Mouse (Mus musculus): ENCODE results near the gene Zcchc14. TPM values are rescaled to one million over a fixed set of nuclear protein-coding genes. Genes with fewer than 3 reads are reported as not detected.
"Not testable (repeated sequence)": the region's sequence is repeated elsewhere in the genome, so short reads cannot be mapped to it uniquely, and the experiment has no call there.

Gene Zcchc14
- polyA plus RNA-seq, 1 experiment from 2014 or later = 7.9 TPM

GRCm38 (mm10) chr8:121673153-121673552 is 20.5 kb upstream of the Zcchc14 start:
- no peak overlapping the region for H3K4me3 ChIP-seq (ENCODE audit: low read length)
- H3K4me1 ChIP-seq (ENCODE audit: control insufficient read depth, insufficient read depth, low read length) = peaks cover 9% of the 10 kb centered on the region; the same call in 1 of the 2 replicates
- 23% methylated on average over 4 of the region's 4 CpGs for WGBS
- no peaks in the 10 kb centered on the region for H3K27me3 ChIP-seq (ENCODE audit: control insufficient read depth, insufficient read depth, low read length)
- no peak overlapping the region for H3K4me2 ChIP-seq (ENCODE audit: low read depth, low read length)
- no peaks in the 10 kb centered on the region for H3K36me3 ChIP-seq (ENCODE audit: control insufficient read depth, insufficient read depth)
- no peak overlapping the region for H3K27ac ChIP-seq (ENCODE audit: low read length)
- no peaks in the 10 kb centered on the region for H3K9me3 ChIP-seq (replicated peaks; ENCODE audit: control insufficient read depth, low read length)
- no peak overlapping the region for H3K9ac ChIP-seq (ENCODE audit: low read length)
- ATAC-seq (replicated peaks; ENCODE audit: extremely low read depth, insufficient read depth, low FRiP score) = no peak

DNA sequence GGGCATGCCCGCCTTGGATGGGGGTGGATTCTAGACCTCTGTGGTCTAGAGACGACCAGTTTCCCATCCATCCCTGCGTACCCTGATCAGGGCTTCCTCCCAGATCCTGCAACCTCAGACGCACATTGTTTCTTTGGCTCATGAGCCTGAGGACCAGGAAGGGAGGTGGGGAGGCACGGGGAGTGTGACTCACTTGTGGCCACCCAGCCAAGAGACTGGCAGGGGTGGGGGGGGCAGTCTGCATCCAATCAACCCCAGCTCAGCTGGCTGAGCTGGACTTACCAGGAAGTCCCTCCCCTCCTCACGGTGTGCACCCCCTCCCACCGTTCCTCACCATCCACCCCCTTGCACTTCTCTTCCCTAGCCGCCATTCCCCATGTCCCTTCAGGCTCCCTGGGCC is 16.5 kb upstream of the Zcchc14 start:
- no peaks in the 10 kb centered on the region for H3K36me3 ChIP-seq (ENCODE audit: control insufficient read depth, insufficient read depth)
- H3K4me2 ChIP-seq (ENCODE audit: low read depth, low read length) = no peak overlapping the region
- peak overlapping the region; percentile 56; the same call in 1 of the 2 replicates for H3K27ac ChIP-seq (ENCODE audit: low read length)
- H3K27me3 ChIP-seq (ENCODE audit: control insufficient read depth, insufficient read depth, low read length) = no peaks in the 10 kb centered on the region
- 27% methylated on average over 8 of the region's 8 CpGs for WGBS
- H3K9me3 ChIP-seq (replicated peaks; ENCODE audit: control insufficient read depth, low read length) = no peaks in the 10 kb centered on the region
- ATAC-seq (replicated peaks; ENCODE audit: extremely low read depth, insufficient read depth, low FRiP score) = peak; percentile 32
- no peak overlapping the region for H3K4me3 ChIP-seq (ENCODE audit: low read length)
- 0 out of 2 replicates have a peak overlapping the region, but pooled peaks have one; percentile 9 for H3K9ac ChIP-seq (ENCODE audit: low read length)
- H3K4me1 ChIP-seq (ENCODE audit: control insufficient read depth, insufficient read depth, low read length) = peaks cover 21% of the 10 kb centered on the region

DNA sequence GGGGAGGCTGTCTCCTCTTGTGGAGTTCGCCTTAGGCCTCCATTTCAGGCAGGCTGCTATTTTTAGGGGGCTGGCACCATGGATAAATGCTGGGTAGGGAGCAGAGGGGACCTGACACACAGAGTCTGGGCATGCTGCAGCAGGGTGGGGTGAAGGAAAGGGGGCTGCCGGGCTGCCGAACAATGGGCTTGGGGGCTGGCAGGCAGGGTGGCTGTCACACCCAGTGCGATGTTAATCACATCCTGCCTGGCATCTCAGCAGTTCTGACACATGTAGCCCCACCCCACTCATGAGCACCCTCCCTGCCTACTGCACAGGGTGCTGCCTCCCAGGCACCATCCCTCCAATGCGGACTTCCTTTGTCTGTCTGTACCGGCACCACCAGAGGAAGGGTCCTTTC is 15.9 kb upstream of the Zcchc14 start:
- H3K4me2 ChIP-seq (ENCODE audit: low read depth, low read length) = no peak overlapping the region; the same call in 1 of the 2 replicates
- H3K4me1 ChIP-seq (ENCODE audit: control insufficient read depth, insufficient read depth, low read length) = peaks cover 21% of the 10 kb centered on the region
- H3K36me3 ChIP-seq (ENCODE audit: control insufficient read depth, insufficient read depth) = no peaks in the 10 kb centered on the region
- no peak overlapping the region for H3K4me3 ChIP-seq (ENCODE audit: low read length)
- no peaks in the 10 kb centered on the region for H3K9me3 ChIP-seq (replicated peaks; ENCODE audit: control insufficient read depth, low read length)
- no peaks in the 10 kb centered on the region for H3K27me3 ChIP-seq (ENCODE audit: control insufficient read depth, insufficient read depth, low read length)
- H3K27ac ChIP-seq (ENCODE audit: low read length) = peak overlapping the region; percentile 56
- WGBS = 43% methylated on average over 6 of the region's 6 CpGs
- H3K9ac ChIP-seq (ENCODE audit: low read length) = peak overlapping the region; percentile 38; the same call in 1 of the 2 replicates
- no peak for ATAC-seq (replicated peaks; ENCODE audit: extremely low read depth, insufficient read depth, low FRiP score)

DNA sequence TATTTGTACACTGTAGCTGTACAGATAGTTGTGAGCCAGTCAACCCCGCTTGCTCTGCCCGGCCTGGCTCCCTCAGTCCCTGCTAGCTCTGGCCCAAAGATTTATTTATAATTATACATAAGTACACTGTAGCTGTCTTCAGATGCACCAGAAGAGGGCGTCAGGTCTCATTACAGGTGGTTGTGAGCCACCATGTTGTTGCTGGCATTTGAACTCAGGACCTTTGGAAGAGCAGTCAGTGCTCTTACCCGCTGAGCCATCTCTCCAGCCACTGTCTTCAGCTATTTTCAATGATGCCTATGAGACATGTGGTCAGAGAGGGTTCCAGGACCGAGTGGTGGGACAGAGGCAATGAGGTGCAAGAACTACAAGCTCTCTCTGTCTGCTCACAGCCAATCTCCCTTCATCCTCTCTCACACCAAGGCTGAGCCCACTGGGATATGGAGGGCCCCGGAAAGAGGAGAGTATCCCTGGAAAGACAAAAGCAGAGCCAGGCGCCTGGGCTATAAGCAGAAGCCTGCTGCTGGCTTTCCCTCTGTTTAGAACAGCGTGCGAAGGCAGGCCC is 15.3 kb upstream of the Zcchc14 start:
- H3K4me2 ChIP-seq (ENCODE audit: low read depth, low read length); H3K9me3 ChIP-seq (replicated peaks; ENCODE audit: control insufficient read depth, low read length); H3K27me3 ChIP-seq (ENCODE audit: control insufficient read depth, insufficient read depth, low read length); H3K36me3 ChIP-seq (ENCODE audit: control insufficient read depth, insufficient read depth); ATAC-seq (replicated peaks; ENCODE audit: extremely low read depth, insufficient read depth, low FRiP score); H3K4me3 ChIP-seq (ENCODE audit: low read length): not testable (repeated sequence)
- H3K9ac ChIP-seq (ENCODE audit: low read length) = peak overlapping the region; percentile 38; the same call in 1 of the 2 replicates
- peak overlapping the region; percentile 14; the same call in 1 of the 2 replicates for H3K27ac ChIP-seq (ENCODE audit: low read length)
- peaks cover 21% of the 10 kb centered on the region for H3K4me1 ChIP-seq (ENCODE audit: control insufficient read depth, insufficient read depth, low read length)
- whole genome bisulfite sequencing = 58% methylated on average over 9 of the region's 9 CpGs

- 6% methylated on average over 16 of the region's 16 CpGs for WGBS
- peak; percentile 64 for ATAC-seq (replicated peaks; ENCODE audit: extremely low read depth, insufficient read depth, low FRiP score)
- Histone ChIP-seq H3K9me3 (replicated peaks; ENCODE audit: control insufficient read depth, low read length) (no peaks in the 10 kb centered on the region), H3K36me3 (ENCODE audit: control insufficient read depth, insufficient read depth) (no peaks in the 10 kb centered on the region), H3K4me3 (ENCODE audit: low read length) (peak overlapping the region; percentile 40), H3K4me2 (ENCODE audit: low read depth, low read length) (peak overlapping the region; percentile 62), H3K27me3 (ENCODE audit: control insufficient read depth, insufficient read depth, low read length) (no peaks in the 10 kb centered on the region), H3K4me1 (ENCODE audit: control insufficient read depth, insufficient read depth, low read length) (peaks cover 25% of the 10 kb centered on the region), H3K27ac (ENCODE audit: low read length) (peak overlapping the region; percentile 72), H3K9ac (ENCODE audit: low read length) (peak overlapping the region; percentile 53)
These were observed 12.6 kb upstream of the Zcchc14 start for GRCm38 (mm10) chr8:121665329-121665728.

GRCm38 (mm10) chr8:121663101-121663500 is 10.4 kb upstream of the Zcchc14 start:
- Histone ChIP-seq H3K9me3 (replicated peaks; ENCODE audit: control insufficient read depth, low read length) (no peaks in the 10 kb centered on the region), H3K27me3 (ENCODE audit: control insufficient read depth, insufficient read depth, low read length) (no peaks in the 10 kb centered on the region), H3K4me1 (ENCODE audit: control insufficient read depth, insufficient read depth, low read length) (peaks cover 16% of the 10 kb centered on the region), H3K4me3 (ENCODE audit: low read length) (no peak overlapping the region), H3K36me3 (ENCODE audit: control insufficient read depth, insufficient read depth) (no peaks in the 10 kb centered on the region), H3K9ac (ENCODE audit: low read length) (no peak overlapping the region), H3K27ac (ENCODE audit: low read length) (no peak overlapping the region), H3K4me2 (ENCODE audit: low read depth, low read length) (no peak overlapping the region)
- ATAC-seq (replicated peaks; ENCODE audit: extremely low read depth, insufficient read depth, low FRiP score) = no peak
- WGBS = 92% methylated on average over 12 of the region's 12 CpGs

DNA sequence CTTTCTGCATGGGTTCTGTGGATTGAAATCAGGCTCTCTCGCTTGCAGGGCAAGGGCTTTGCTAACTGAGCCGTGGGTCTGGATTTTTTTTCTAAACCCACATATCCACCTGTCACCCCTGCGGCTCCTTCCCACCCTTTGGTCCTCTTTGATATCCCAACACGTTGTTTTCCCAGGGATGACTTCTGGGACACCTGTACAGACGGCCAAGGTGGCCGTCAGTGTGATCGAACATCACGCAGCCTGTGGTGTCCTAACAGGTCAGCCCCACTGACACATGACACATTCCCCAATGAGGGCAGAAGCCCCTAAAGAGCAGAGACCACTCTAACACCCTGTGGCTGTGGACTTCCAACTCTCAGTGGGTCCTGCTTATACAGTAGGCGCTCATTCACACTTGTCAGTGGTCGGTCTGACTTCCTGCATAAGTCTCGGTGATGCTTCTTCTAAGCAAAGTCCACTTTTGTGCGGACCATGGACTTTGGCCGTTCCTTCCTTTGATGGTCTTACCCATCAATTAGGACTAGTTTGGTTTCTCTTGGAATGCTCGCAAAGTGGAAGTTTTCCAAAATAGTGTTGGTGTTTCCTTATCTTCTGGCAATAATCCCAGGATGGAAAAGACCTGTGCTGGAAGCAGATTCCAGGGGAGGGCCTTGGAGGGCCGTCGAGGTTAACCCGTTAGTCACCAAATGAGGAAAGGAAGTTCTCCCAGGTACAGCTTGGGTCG is 9.1 kb upstream of the Zcchc14 start:
- Histone ChIP-seq H3K9ac (ENCODE audit: low read length) (no peak overlapping the region), H3K4me3 (ENCODE audit: low read length) (no peak overlapping the region), H3K4me1 (ENCODE audit: control insufficient read depth, insufficient read depth, low read length) (peaks cover 15% of the 10 kb centered on the region), H3K4me2 (ENCODE audit: low read depth, low read length) (no peak overlapping the region), H3K36me3 (ENCODE audit: control insufficient read depth, insufficient read depth) (no peaks in the 10 kb centered on the region), H3K27me3 (ENCODE audit: control insufficient read depth, insufficient read depth, low read length) (no peaks in the 10 kb centered on the region), H3K27ac (ENCODE audit: low read length) (no peak overlapping the region), H3K9me3 (replicated peaks; ENCODE audit: control insufficient read depth, low read length) (no peaks in the 10 kb centered on the region)
- 56% methylated on average over 18 of the region's 18 CpGs for WGBS
- ATAC-seq (replicated peaks; ENCODE audit: extremely low read depth, insufficient read depth, low FRiP score) = no peak

DNA sequence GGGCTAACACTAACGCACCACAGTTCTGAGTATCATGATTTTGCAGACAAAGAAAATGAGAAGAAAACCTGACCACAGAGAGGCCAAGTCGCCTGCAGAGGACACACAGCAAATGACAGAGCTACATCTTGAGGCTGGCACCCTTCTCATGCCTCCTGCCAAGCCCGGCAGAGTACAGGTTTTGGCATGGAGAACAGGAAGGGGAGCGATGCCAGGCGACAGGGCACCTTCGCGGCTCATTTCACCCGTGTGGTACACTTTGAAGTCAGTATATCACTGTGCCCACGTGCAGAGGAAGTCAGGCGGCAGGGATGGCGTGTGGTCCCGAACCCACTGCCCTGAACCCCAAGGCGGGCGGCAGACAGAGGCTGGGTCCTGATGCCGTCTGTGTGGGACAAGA is 7.9 kb upstream of the Zcchc14 start:
- no peaks in the 10 kb centered on the region for H3K36me3 ChIP-seq (ENCODE audit: control insufficient read depth, insufficient read depth)
- peaks cover 13% of the 10 kb centered on the region for H3K4me1 ChIP-seq (ENCODE audit: control insufficient read depth, insufficient read depth, low read length)
- WGBS = 67% methylated on average over 15 of the region's 15 CpGs
- H3K9me3 ChIP-seq (replicated peaks; ENCODE audit: control insufficient read depth, low read length) = no peaks in the 10 kb centered on the region
- no peak overlapping the region for H3K27ac ChIP-seq (ENCODE audit: low read length)
- no peaks in the 10 kb centered on the region for H3K27me3 ChIP-seq (ENCODE audit: control insufficient read depth, insufficient read depth, low read length)
- H3K9ac ChIP-seq (ENCODE audit: low read length) = no peak overlapping the region
- no peak for ATAC-seq (replicated peaks; ENCODE audit: extremely low read depth, insufficient read depth, low FRiP score)
- H3K4me2 ChIP-seq (ENCODE audit: low read depth, low read length) = no peak overlapping the region
- H3K4me3 ChIP-seq (ENCODE audit: low read length) = no peak overlapping the region

DNA sequence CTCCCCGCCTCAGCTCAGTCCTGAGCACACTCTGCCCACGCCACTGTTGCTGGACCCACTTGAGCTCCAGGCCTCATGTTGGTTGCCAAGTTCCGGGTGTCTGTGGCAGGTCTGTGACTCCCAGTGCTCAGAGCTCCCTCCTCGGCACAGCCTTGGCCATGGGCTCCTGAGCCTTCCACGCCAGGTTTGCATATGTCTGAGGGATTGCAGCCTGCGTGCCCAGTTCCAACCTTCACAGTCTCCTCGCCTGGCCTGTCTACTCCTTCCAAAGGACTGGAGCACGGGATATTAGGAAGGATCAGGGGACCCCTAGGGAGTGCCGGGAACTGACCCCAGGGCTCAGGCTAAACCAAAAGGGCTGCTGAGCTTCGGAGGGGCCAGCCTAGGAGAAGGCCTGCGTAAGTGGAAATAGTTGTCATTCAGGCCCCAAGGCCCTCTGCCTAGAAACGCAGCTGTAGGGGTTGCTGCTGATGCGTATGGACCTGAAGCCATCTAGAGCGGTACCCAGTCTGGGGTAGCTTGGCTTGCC is 2.3 kb upstream of the Zcchc14 start:
- no peaks in the 10 kb centered on the region for H3K36me3 ChIP-seq (ENCODE audit: control insufficient read depth, insufficient read depth)
- no peaks in the 10 kb centered on the region for H3K9me3 ChIP-seq (replicated peaks; ENCODE audit: control insufficient read depth, low read length)
- H3K27ac ChIP-seq (ENCODE audit: low read length) = no peak overlapping the region
- WGBS = 85% methylated on average over 14 of the region's 14 CpGs
- peaks cover 18% of the 10 kb centered on the region for H3K4me1 ChIP-seq (ENCODE audit: control insufficient read depth, insufficient read depth, low read length)
- no peak for ATAC-seq (replicated peaks; ENCODE audit: extremely low read depth, insufficient read depth, low FRiP score)
- H3K4me3 ChIP-seq (ENCODE audit: low read length) = no peak overlapping the region
- H3K4me2 ChIP-seq (ENCODE audit: low read depth, low read length) = no peak overlapping the region
- H3K9ac ChIP-seq (ENCODE audit: low read length) = no peak overlapping the region
- H3K27me3 ChIP-seq (ENCODE audit: control insufficient read depth, insufficient read depth, low read length) = no peaks in the 10 kb centered on the region

Measured in heart, embryonic 16.5 days (tissue).